Mouse (Mus musculus): ENCODE results near the gene Bbs9.

GRCm38 (mm10) chr9:22515076-22515475 is 39.6 kb downstream of the Bbs9 start:
- TF ChIP-seq POLR2A (IDR thresholded peaks at IDR 0.05; ENCODE audit: low read depth, low read length) (no peak), ZNF384 (IDR thresholded peaks at IDR 0.05; ENCODE audit: low read depth, low read length) (no peak), MAZ (IDR thresholded peaks at IDR 0.05; ENCODE audit: low read depth, low read length) (no peak), CTCF (conservative IDR thresholded peaks at IDR 0.05 in 1 of 2, IDR thresholded peaks at IDR 0.05 in 1 of 2; ENCODE audit: low read depth in 2 of 2, low read length in 2 of 2) (no peak), EP300 (IDR thresholded peaks at IDR 0.05; ENCODE audit: low read length) (no peak), ELF1 (IDR thresholded peaks at IDR 0.05; ENCODE audit: low read depth, low read length) (no peak), CHD1 (IDR thresholded peaks at IDR 0.05; ENCODE audit: low read depth, low read length) (no peak)
